Mouse (Mus musculus): ENCODE data around the gene Atg4c. TPM values are rescaled to one million over a fixed set of nuclear protein-coding genes. Genes with fewer than 3 reads are reported as not detected.

Gene Atg4c
- polyA plus RNA-seq, 1 experiment from 2014 or later: 12.2 TPM

- no peak for ATAC-seq
- Histone ChIP-seq H3K4me3 (ENCODE audit: low read depth, low read length) (no peak overlapping the region), H3K9ac (ENCODE audit: low read depth, low read length) (no peak overlapping the region), H3K4me1 (replicated peaks; ENCODE audit: control insufficient read depth, insufficient read depth, low read length) (no peaks in the 10 kb centered on the region), H3K9me3 (ENCODE audit: control insufficient read depth) (no peaks in the 10 kb centered on the region), H3K27me3 (replicated peaks; ENCODE audit: control insufficient read depth, insufficient read depth, low read length) (no peaks in the 10 kb centered on the region), H3K36me3 (ENCODE audit: control insufficient read depth, insufficient read depth) (no peaks in the 10 kb centered on the region), H3K4me2 (replicated peaks; ENCODE audit: low read depth) (no peak overlapping the region), H3K27ac (ENCODE audit: low read depth, low read length) (no peak overlapping the region)
- WGBS: 58% methylated on average over 7 of the region's 7 CpGs
- no peak for TF ChIP-seq CTCF (IDR thresholded peaks at IDR 0.05; ENCODE audit: low read depth)
Observed at GRCm38 (mm10) chr4:99176841-99177240, 16.9 kb upstream of the Atg4c start.

GRCm38 (mm10) chr4:99177255-99177654 lies 16.5 kb upstream of the Atg4c start:
- Histone ChIP-seq H3K27ac (ENCODE audit: low read depth, low read length) (no peak overlapping the region), H3K9ac (ENCODE audit: low read depth, low read length) (no peak overlapping the region), H3K9me3 (ENCODE audit: control insufficient read depth) (no peaks in the 10 kb centered on the region), H3K4me3 (ENCODE audit: low read depth, low read length) (no peak overlapping the region), H3K27me3 (replicated peaks; ENCODE audit: control insufficient read depth, insufficient read depth, low read length) (no peaks in the 10 kb centered on the region), H3K4me1 (replicated peaks; ENCODE audit: control insufficient read depth, insufficient read depth, low read length) (no peaks in the 10 kb centered on the region), H3K4me2 (replicated peaks; ENCODE audit: low read depth) (no peak overlapping the region), H3K36me3 (ENCODE audit: control insufficient read depth, insufficient read depth) (no peaks in the 10 kb centered on the region)
- WGBS: 82% methylated on average over 4 of the region's 4 CpGs
- ATAC-seq: no peak
- TF ChIP-seq CTCF (IDR thresholded peaks at IDR 0.05; ENCODE audit: low read depth): no peak

- Histone ChIP-seq H3K27me3 (replicated peaks; ENCODE audit: control insufficient read depth, insufficient read depth, low read length) (no peaks in the 10 kb centered on the region), H3K4me3 (ENCODE audit: low read depth, low read length) (no peak overlapping the region), H3K9ac (ENCODE audit: low read depth, low read length) (no peak overlapping the region), H3K9me3 (ENCODE audit: control insufficient read depth) (no peaks in the 10 kb centered on the region), H3K4me1 (replicated peaks; ENCODE audit: control insufficient read depth, insufficient read depth, low read length) (no peaks in the 10 kb centered on the region), H3K4me2 (replicated peaks; ENCODE audit: low read depth) (no peak overlapping the region), H3K36me3 (ENCODE audit: control insufficient read depth, insufficient read depth) (no peaks in the 10 kb centered on the region), H3K27ac (ENCODE audit: low read depth, low read length) (no peak overlapping the region)
- WGBS: 70% methylated on average over 5 of the region's 5 CpGs
- TF ChIP-seq CTCF (IDR thresholded peaks at IDR 0.05; ENCODE audit: low read depth): no peak
- no peak for ATAC-seq
Observed at GRCm38 (mm10) chr4:99178851-99179250, 14.9 kb upstream of the Atg4c start.

- Histone ChIP-seq H3K4me2 (replicated peaks; ENCODE audit: low read depth) (no peak overlapping the region), H3K27ac (ENCODE audit: low read depth, low read length) (no peak overlapping the region), H3K4me3 (ENCODE audit: low read depth, low read length) (no peak overlapping the region), H3K27me3 (replicated peaks; ENCODE audit: control insufficient read depth, insufficient read depth, low read length) (no peaks in the 10 kb centered on the region), H3K9me3 (ENCODE audit: control insufficient read depth) (no peaks in the 10 kb centered on the region), H3K4me1 (replicated peaks; ENCODE audit: control insufficient read depth, insufficient read depth, low read length) (no peaks in the 10 kb centered on the region), H3K9ac (ENCODE audit: low read depth, low read length) (no peak overlapping the region), H3K36me3 (ENCODE audit: control insufficient read depth, insufficient read depth) (no peaks in the 10 kb centered on the region)
- no peak for ATAC-seq
- 65% methylated on average over 21 of the region's 21 CpGs for WGBS
- no peak for TF ChIP-seq CTCF (IDR thresholded peaks at IDR 0.05; ENCODE audit: low read depth)
Observed at GRCm38 (mm10) chr4:99179446-99180120, 14.2 kb upstream of the Atg4c start.

- no peak overlapping the region for H3K27ac ChIP-seq (ENCODE audit: low read depth, low read length)
- no peak overlapping the region for H3K9ac ChIP-seq (ENCODE audit: low read depth, low read length)
- no peak overlapping the region for H3K4me2 ChIP-seq (replicated peaks; ENCODE audit: low read depth)
- WGBS: 82% methylated on average over 5 of the region's 5 CpGs
- H3K4me1 ChIP-seq (replicated peaks; ENCODE audit: control insufficient read depth, insufficient read depth, low read length): no peaks in the 10 kb centered on the region
- no peak overlapping the region for H3K4me3 ChIP-seq (ENCODE audit: low read depth, low read length)
- H3K36me3 ChIP-seq (ENCODE audit: control insufficient read depth, insufficient read depth): no peaks in the 10 kb centered on the region
- H3K27me3 ChIP-seq (replicated peaks; ENCODE audit: control insufficient read depth, insufficient read depth, low read length): no peaks in the 10 kb centered on the region
- TF ChIP-seq CTCF (IDR thresholded peaks at IDR 0.05; ENCODE audit: low read depth): no peak
- ATAC-seq: no peak
- no peaks in the 10 kb centered on the region for H3K9me3 ChIP-seq (ENCODE audit: control insufficient read depth)
Observed at GRCm38 (mm10) chr4:99180921-99181320, 12.8 kb upstream of the Atg4c start.

- no peak for TF ChIP-seq CTCF (IDR thresholded peaks at IDR 0.05; ENCODE audit: low read depth)
- Histone ChIP-seq H3K4me2 (replicated peaks; ENCODE audit: low read depth) (no peak overlapping the region), H3K4me3 (ENCODE audit: low read depth, low read length) (no peak overlapping the region), H3K4me1 (replicated peaks; ENCODE audit: control insufficient read depth, insufficient read depth, low read length) (no peaks in the 10 kb centered on the region), H3K36me3 (ENCODE audit: control insufficient read depth, insufficient read depth) (no peaks in the 10 kb centered on the region), H3K27me3 (replicated peaks; ENCODE audit: control insufficient read depth, insufficient read depth, low read length) (no peaks in the 10 kb centered on the region), H3K9me3 (ENCODE audit: control insufficient read depth) (no peaks in the 10 kb centered on the region), H3K27ac (ENCODE audit: low read depth, low read length) (no peak overlapping the region), H3K9ac (ENCODE audit: low read depth, low read length) (no peak overlapping the region)
- ATAC-seq: no peak
- whole genome bisulfite sequencing: 72% methylated on average over 9 of the region's 9 CpGs
Observed at GRCm38 (mm10) chr4:99181739-99182419, 11.9 kb upstream of the Atg4c start.

Measured in intestine, postnatal 0 days (tissue).